In genomic region chr10:86021749-86022473, GRCm38 (mm10) we compare ENCODE assay signal across 8 mouse cellular contexts. TPM values are rescaled to one million over a fixed set of nuclear protein-coding genes. Genes with fewer than 3 reads are reported as not detected.
A peak's percentile ranks its signal among the peaks of the same experiment; 100 is the strongest.
DNase-seq lines count a peak whose midpoint lies in the region; ATAC-seq and TF ChIP-seq lines count a peak whose summit lies in the region.

Fbxo7 (plus strand) TSS chr10:86021972.

- H3K4me3 ChIP-seq in forebrain, embryonic 15.5 days, result peak within 1 kb of the TSS; percentile 95
- H3K4me3 ChIP-seq in lung, adult 2 months (replicated peaks; ENCODE audit: extremely low read depth, low read depth, low read length), result peak within 1 kb of the TSS; percentile 85

- peak; percentile 56; the same call in 1 of the 2 replicates for TF ChIP-seq POLR2A in lung, adult 2 months (IDR thresholded peaks at IDR 0.05; ENCODE audit: borderline replicate concordance, extremely low read depth, low read depth, low read length)

- whole genome bisulfite sequencing in forebrain, embryonic 15.5 days, result under 1% methylated on average over 82 of the region's 82 CpGs
- under 1% methylated on average over 82 of the region's 82 CpGs for WGBS in lung, adult 2 months

- peak within 1 kb of the TSS; percentile 80 for H3K4me2 ChIP-seq in forebrain, embryonic 15.5 days (replicated peaks)

- no peaks in the 10 kb centered on the region for H3K27me3 ChIP-seq in forebrain, embryonic 15.5 days

- H3K27ac ChIP-seq in forebrain, embryonic 15.5 days (replicated peaks), result peak within 1 kb of the TSS; percentile 87

- peak; percentile 56 for TF ChIP-seq CTCF in lung, adult 2 months (IDR thresholded peaks at IDR 0.05; ENCODE audit: insufficient read depth, low read length)

- H3K9ac ChIP-seq in forebrain, embryonic 15.5 days (replicated peaks), result peak within 1 kb of the TSS; percentile 87

- ATAC-seq in forebrain, embryonic 15.5 days (replicated peaks), result peak; percentile 99
- peak; percentile 95 for ATAC-seq in neutrophil, adult 5-6 weeks (ENCODE audit: extremely low read depth, insufficient number of reproducible peaks, low FRiP score, poor library complexity, severe bottlenecking)

- intact Hi-C loops in heart, postnatal 25 days (cut with DNase I), result loop anchor here (1.0 to 5.0 kb wide), 3 partner anchors 43 to 441 kb away; no protein-coding TSS in a partner anchor

- H3K36me3 ChIP-seq in forebrain, embryonic 15.5 days, result no peaks in the 10 kb centered on the region

- H3K9me3 ChIP-seq in forebrain, embryonic 15.5 days, result no peaks in the 10 kb centered on the region

- DNase-seq in ES-CJ7 (ENCODE audit: low read depth, low spot score), result peak; percentile 86
- DNase-seq in cerebellum, adult 11 months, result peak; percentile 85
- peak; percentile 71 for DNase-seq in heart, postnatal 25 days (ENCODE audit: low spot score)
- DNase-seq in layer of hippocampus, adult 18-20 months (ENCODE audit: low spot score in 2 of 2), result peak; percentile 77 to 91
- DNase-seq in lung, adult 2 months, result peak; percentile 88
- peak; percentile 69 to 71 for DNase-seq in thymus, adult 18-20 months

- H3K4me1 ChIP-seq in forebrain, embryonic 15.5 days, result peaks cover 13% of the 10 kb centered on the region
- H3K4me1 ChIP-seq in lung, adult 2 months (ENCODE audit: control insufficient read depth, insufficient read depth, low read length), result peaks cover 2% of the 10 kb centered on the region

RNA-seq across cellular contexts. Expression of gene Fbxo7, which starts in this region (rescaled TPM):
- polyA plus RNA-seq in forebrain, embryonic 15.5 days (2015; fragmentation: Nextera tagmentation; extraction: Ambion mirVana), result 15.0 and 15.4 TPM in 2 replicates
- 10 to 100 TPM; 12.3 to 15.4 TPM for total RNA-seq in heart, postnatal 25 days (2021)
- total RNA-seq in layer of hippocampus, adult 18-20 months (2021), result 10 to 100 TPM; 30.4 to 31.1 TPM
- 16.6 and 23.9 TPM in 2 replicates for polyA plus RNA-seq in lung, adult 2 months (2012; rRNA removed)
- total RNA-seq in neutrophil, adult 5-6 weeks (2017), result 20.7 and 22.0 TPM in 2 replicates

Comparison
In these comparisons a context has a peak if more than half of its experiments do, and no peak if none do; other contexts are left out.
1. Peak in every context shown above with its lines: DNase-seq, ATAC-seq, H3K4me3 ChIP-seq and H3K27ac ChIP-seq.